Mouse (Mus musculus) adrenal gland, adult 8-10 months (tissue): ENCODE results near the gene Gm38100. TPM values are rescaled to one million over a fixed set of nuclear protein-coding genes. Genes with fewer than 3 reads are reported as not detected.

Source experiments
- DNase-seq: peaks from one replicate; pipeline ENCODE4 v3.0.0; 2022
- total RNA-seq, 4 experiments: library from RNA; stranded (reverse); gene quantifications; 2 replicates each; pipeline ENCODE4 v1.2.4; 2022

The Gm38100 gene
- total RNA-seq, 4 experiments from 2014 or later: not detected

GRCm38 (mm10) chr1:175970710-175971109, 50.6 kb downstream of the Gm38100 start:
- DNase-seq: no peak

Other genes with a start within 250 kb of the Gm38100 start
- 10 to 100 TPM in 2 of 4 experiments, 1 to 10 TPM in 2; 7.7 to 16.8 (median 11.3) TPM for gene Opn3, start 227.6 kb upstream of the Gm38100 start, total RNA-seq
- 10 to 100 TPM in 1 of 4 experiments, 1 to 10 TPM in 3; 8.1 to 10.6 (median 9.5) TPM for gene Chml, start 227.4 kb upstream of the Gm38100 start, total RNA-seq
- not detected for gene Wdr64, start 221.7 kb upstream of the Gm38100 start, total RNA-seq
- 1 to 10 TPM in 2 of 4 experiments, under 1 TPM in 2; 0.35 to 1.4 (median 1.1) TPM for gene Exo1, start 39.7 kb upstream of the Gm38100 start, total RNA-seq
- under 1 TPM in 1 of 4 experiments, not detected in 3; 0.17 TPM for gene Rbm8a2, start 58.8 kb downstream of the Gm38100 start, total RNA-seq